Mouse (Mus musculus): ENCODE data around the gene Lipa. TPM values are rescaled to one million over a fixed set of nuclear protein-coding genes. Genes with fewer than 3 reads are reported as not detected.
A peak's percentile ranks its signal among the peaks of the same experiment; 100 is the strongest.

The Lipa gene
- polyA plus RNA-seq, 1 experiment, result 8.8 TPM

- no peaks in the 10 kb centered on the region for H3K27me3 ChIP-seq (ENCODE audit: control insufficient read depth, insufficient read depth, insufficient read length)
- no peaks in the 10 kb centered on the region for H3K36me3 ChIP-seq (ENCODE audit: control insufficient read depth, insufficient read depth)
- no peak overlapping the region for H3ac ChIP-seq (ENCODE audit: control insufficient read depth, insufficient read length, low read depth)
- no peaks in the 10 kb centered on the region for H3K79me3 ChIP-seq (ENCODE audit: low read depth)
- no peak overlapping the region for H3K4me3 ChIP-seq (ENCODE audit: insufficient read depth, poor library complexity, severe bottlenecking)
- TF ChIP-seq MYOD1 (IDR thresholded peaks at IDR 0.05; ENCODE audit: control insufficient read depth, insufficient read length, low read depth) (no peak), USF1 (IDR thresholded peaks at IDR 0.05; ENCODE audit: low read depth) (no peak), MYOG (IDR thresholded peaks at IDR 0.05; ENCODE audit: control insufficient read depth, extremely low read depth, insufficient read length) (no peak), CEBPB (IDR thresholded peaks at IDR 0.05; ENCODE audit: low read depth) (no peak), FOSL1 (IDR thresholded peaks at IDR 0.05; ENCODE audit: insufficient read depth, low read length, poor library complexity, severe bottlenecking) (no peak), CTCF (IDR thresholded peaks at IDR 0.05; ENCODE audit: control insufficient read depth, insufficient read depth, insufficient read length) (no peak), MAX (IDR thresholded peaks at IDR 0.05) (no peak)
- H3K79me2 ChIP-seq (ENCODE audit: control insufficient read depth, insufficient read depth), result no peaks in the 10 kb centered on the region
Measured at GRCm38 (mm10) chr19:34566178-34566784, 39.0 kb upstream of the Lipa start.

DNA sequence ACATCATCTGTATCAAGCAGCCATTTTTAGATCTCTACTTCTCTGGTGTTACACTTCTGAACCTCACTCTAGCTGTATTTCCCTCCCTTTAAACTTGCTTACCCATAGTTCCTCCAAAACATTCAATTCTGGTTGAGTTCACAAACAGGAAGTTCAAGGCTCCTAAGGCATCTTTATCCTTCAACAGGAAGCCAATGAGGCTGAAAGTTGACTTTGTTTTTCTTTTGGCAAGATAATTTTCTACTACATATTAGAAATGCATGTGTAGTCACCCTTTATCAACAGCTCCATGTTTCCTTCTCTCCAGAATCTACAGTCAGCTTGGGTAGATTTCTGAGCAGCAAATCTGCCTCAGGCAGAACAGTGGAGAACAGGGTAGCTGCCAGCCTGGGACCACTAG lies 35.3 kb upstream of the Lipa start:
- Histone ChIP-seq H3ac (ENCODE audit: control insufficient read depth, insufficient read length, low read depth) (no peak overlapping the region), H3K36me3 (ENCODE audit: control insufficient read depth, insufficient read depth) (no peaks in the 10 kb centered on the region), H3K27me3 (ENCODE audit: control insufficient read depth, insufficient read depth, insufficient read length) (no peaks in the 10 kb centered on the region), H3K4me3 (ENCODE audit: insufficient read depth, poor library complexity, severe bottlenecking) (no peak overlapping the region), H3K79me2 (ENCODE audit: control insufficient read depth, insufficient read depth) (no peaks in the 10 kb centered on the region), H3K79me3 (ENCODE audit: low read depth) (no peaks in the 10 kb centered on the region)
- TF ChIP-seq USF1 (IDR thresholded peaks at IDR 0.05; ENCODE audit: low read depth) (no peak), MYOG (IDR thresholded peaks at IDR 0.05; ENCODE audit: control insufficient read depth, extremely low read depth, insufficient read length) (no peak), FOSL1 (IDR thresholded peaks at IDR 0.05; ENCODE audit: insufficient read depth, low read length, poor library complexity, severe bottlenecking) (no peak), CTCF (IDR thresholded peaks at IDR 0.05; ENCODE audit: control insufficient read depth, insufficient read depth, insufficient read length) (no peak), CEBPB (IDR thresholded peaks at IDR 0.05; ENCODE audit: low read depth) (no peak), MYOD1 (IDR thresholded peaks at IDR 0.05; ENCODE audit: control insufficient read depth, insufficient read length, low read depth) (no peak), MAX (IDR thresholded peaks at IDR 0.05) (no peak)

DNA sequence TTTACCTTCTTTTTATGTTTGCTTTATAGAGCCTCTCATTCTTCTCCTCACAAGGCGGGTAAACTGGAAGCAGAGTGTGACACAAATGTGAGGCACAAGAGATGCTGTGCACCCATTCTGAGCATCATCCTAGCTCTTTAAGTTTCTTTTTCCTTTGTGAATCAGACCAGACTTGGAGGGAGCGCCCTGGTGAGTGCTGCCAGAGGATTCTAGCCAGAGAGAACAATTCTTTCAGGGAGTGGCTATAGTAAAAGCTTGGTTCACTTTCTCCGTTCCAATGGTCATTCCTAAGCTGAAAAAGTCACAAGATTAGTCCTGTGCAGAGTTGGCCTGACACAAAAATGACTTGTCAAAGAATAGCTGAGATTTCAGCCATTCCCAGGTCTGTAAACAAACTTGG lies 29.3 kb upstream of the Lipa start:
- no peaks in the 10 kb centered on the region for H3K79me3 ChIP-seq (ENCODE audit: low read depth)
- TF ChIP-seq MAX (IDR thresholded peaks at IDR 0.05) (no peak), MYOG (IDR thresholded peaks at IDR 0.05; ENCODE audit: control insufficient read depth, extremely low read depth, insufficient read length) (no peak), CEBPB (IDR thresholded peaks at IDR 0.05; ENCODE audit: low read depth) (no peak), MYOD1 (IDR thresholded peaks at IDR 0.05; ENCODE audit: control insufficient read depth, insufficient read length, low read depth) (no peak), FOSL1 (IDR thresholded peaks at IDR 0.05; ENCODE audit: insufficient read depth, low read length, poor library complexity, severe bottlenecking) (no peak), CTCF (IDR thresholded peaks at IDR 0.05; ENCODE audit: control insufficient read depth, insufficient read depth, insufficient read length) (no peak), USF1 (IDR thresholded peaks at IDR 0.05; ENCODE audit: low read depth) (no peak)
- no peaks in the 10 kb centered on the region for H3K27me3 ChIP-seq (ENCODE audit: control insufficient read depth, insufficient read depth, insufficient read length)
- H3K79me2 ChIP-seq (ENCODE audit: control insufficient read depth, insufficient read depth), result no peaks in the 10 kb centered on the region
- no peak overlapping the region for H3ac ChIP-seq (ENCODE audit: control insufficient read depth, insufficient read length, low read depth)
- H3K36me3 ChIP-seq (ENCODE audit: control insufficient read depth, insufficient read depth), result no peaks in the 10 kb centered on the region
- H3K4me3 ChIP-seq (ENCODE audit: insufficient read depth, poor library complexity, severe bottlenecking), result no peak overlapping the region

DNA sequence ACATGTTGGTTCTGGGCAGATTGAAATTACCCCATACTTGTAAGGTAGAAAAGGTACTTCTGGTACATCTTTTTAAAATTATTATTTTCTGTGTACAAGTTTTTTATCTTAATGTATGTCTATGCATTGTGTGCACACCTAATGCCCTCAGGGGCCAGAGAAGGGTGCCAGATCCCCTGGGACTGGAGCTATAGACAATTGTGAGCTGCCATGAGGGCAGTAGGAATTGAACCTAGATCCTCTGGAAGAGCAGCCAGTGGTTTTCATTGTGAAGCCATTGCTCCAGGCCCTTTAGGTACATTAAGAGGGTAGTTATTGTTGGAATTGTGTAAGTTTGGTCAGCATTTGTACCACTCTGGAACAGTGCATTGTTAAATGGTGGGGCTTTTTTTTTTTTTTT lies 26.8 kb upstream of the Lipa start:
- no peak for TF ChIP-seq MYOD1 (IDR thresholded peaks at IDR 0.05; ENCODE audit: control insufficient read depth, insufficient read length, low read depth)
- no peak for TF ChIP-seq CTCF (IDR thresholded peaks at IDR 0.05; ENCODE audit: control insufficient read depth, insufficient read depth, insufficient read length)
- no peak for TF ChIP-seq USF1 (IDR thresholded peaks at IDR 0.05; ENCODE audit: low read depth)
- no peak for TF ChIP-seq MYOG (IDR thresholded peaks at IDR 0.05; ENCODE audit: control insufficient read depth, extremely low read depth, insufficient read length)
- Histone ChIP-seq H3K79me2 (ENCODE audit: control insufficient read depth, insufficient read depth) (no peaks in the 10 kb centered on the region), H3K27me3 (ENCODE audit: control insufficient read depth, insufficient read depth, insufficient read length) (no peaks in the 10 kb centered on the region), H3ac (ENCODE audit: control insufficient read depth, insufficient read length, low read depth) (no peak overlapping the region), H3K79me3 (ENCODE audit: low read depth) (no peaks in the 10 kb centered on the region), H3K4me3 (ENCODE audit: insufficient read depth, poor library complexity, severe bottlenecking) (no peak overlapping the region), H3K36me3 (ENCODE audit: control insufficient read depth, insufficient read depth) (no peaks in the 10 kb centered on the region)

- TF ChIP-seq MYOD1 (IDR thresholded peaks at IDR 0.05; ENCODE audit: control insufficient read depth, insufficient read length, low read depth) (no peak), MAX (IDR thresholded peaks at IDR 0.05) (no peak), MYOG (IDR thresholded peaks at IDR 0.05; ENCODE audit: control insufficient read depth, extremely low read depth, insufficient read length) (no peak), FOSL1 (IDR thresholded peaks at IDR 0.05; ENCODE audit: insufficient read depth, low read length, poor library complexity, severe bottlenecking) (no peak), USF1 (IDR thresholded peaks at IDR 0.05; ENCODE audit: low read depth) (no peak), CTCF (IDR thresholded peaks at IDR 0.05; ENCODE audit: control insufficient read depth, insufficient read depth, insufficient read length) (no peak), CEBPB (IDR thresholded peaks at IDR 0.05; ENCODE audit: low read depth) (no peak)
- Histone ChIP-seq H3K79me3 (ENCODE audit: low read depth) (no peaks in the 10 kb centered on the region), H3ac (ENCODE audit: control insufficient read depth, insufficient read length, low read depth) (no peak overlapping the region), H3K27me3 (ENCODE audit: control insufficient read depth, insufficient read depth, insufficient read length) (no peaks in the 10 kb centered on the region), H3K4me3 (ENCODE audit: insufficient read depth, poor library complexity, severe bottlenecking) (no peak overlapping the region), H3K36me3 (ENCODE audit: control insufficient read depth, insufficient read depth) (no peaks in the 10 kb centered on the region), H3K79me2 (ENCODE audit: control insufficient read depth, insufficient read depth) (no peaks in the 10 kb centered on the region)
Measured at GRCm38 (mm10) chr19:34553522-34553921, 26.2 kb upstream of the Lipa start.

- Histone ChIP-seq H3K27me3 (ENCODE audit: control insufficient read depth, insufficient read depth, insufficient read length) (no peaks in the 10 kb centered on the region), H3ac (ENCODE audit: control insufficient read depth, insufficient read length, low read depth) (no peak overlapping the region), H3K79me3 (ENCODE audit: low read depth) (no peaks in the 10 kb centered on the region), H3K36me3 (ENCODE audit: control insufficient read depth, insufficient read depth) (no peaks in the 10 kb centered on the region), H3K4me3 (ENCODE audit: insufficient read depth, poor library complexity, severe bottlenecking) (no peak overlapping the region), H3K79me2 (ENCODE audit: control insufficient read depth, insufficient read depth) (no peaks in the 10 kb centered on the region)
- TF ChIP-seq CEBPB (IDR thresholded peaks at IDR 0.05; ENCODE audit: low read depth) (peak; percentile 32), MYOG (IDR thresholded peaks at IDR 0.05; ENCODE audit: control insufficient read depth, extremely low read depth, insufficient read length) (no peak), MYOD1 (IDR thresholded peaks at IDR 0.05; ENCODE audit: control insufficient read depth, insufficient read length, low read depth) (peak; percentile 6)
Measured at GRCm38 (mm10) chr19:34553021-34553420, 25.7 kb upstream of the Lipa start.
